Mouse (Mus musculus): ENCODE results near the gene Asxl2. TPM values are rescaled to one million over a fixed set of nuclear protein-coding genes. Genes with fewer than 3 reads are reported as not detected.

Gene Asxl2
- polyA plus RNA-seq, 1 experiment: 11.0 TPM

GRCm38 (mm10) chr12:3550280-3550679, 123.6 kb downstream of the Asxl2 start:
- Histone ChIP-seq H3K4me3 (ENCODE audit: insufficient read depth, low read length) (no peak overlapping the region), H3K27ac (ENCODE audit: insufficient read depth, low read length) (no peak overlapping the region), H3K4me1 (ENCODE audit: control insufficient read depth, insufficient read depth, low read length) (peaks cover 3% of the 10 kb centered on the region; the same call in 1 of the 2 replicates)
- TF ChIP-seq POLR2A (IDR thresholded peaks at IDR 0.05; ENCODE audit: extremely low read depth, insufficient read depth, low read length) (no peak), CTCF (IDR thresholded peaks at IDR 0.05; ENCODE audit: extremely low read depth, insufficient read depth, low read length) (no peak)

Other genes starting within 250 kb of the Asxl2 start
- 105 and 108 TPM in 2 replicates for gene Rab10, start 116.9 kb upstream of the Asxl2 start, polyA plus RNA-seq (2012; rRNA removed)
- gene Kif3c, start 61.7 kb upstream of the Asxl2 start, polyA plus RNA-seq (2012; rRNA removed): 123 and 130 TPM in 2 replicates
- gene Dtnb, start 145.5 kb downstream of the Asxl2 start, polyA plus RNA-seq (2012; rRNA removed): 134 and 135 TPM in 2 replicates

Data from cortical plate, adult 2 months (tissue).